Mouse (Mus musculus) mature B cell (primary cell): ENCODE measurements at regions not wholly inside any gene's neighbourhood (a gene's known extent, or its start where the extent isn't known, plus 50 kb on each side); places are given as distances from the start of the nearest gene placed in this dataset.
"Not testable (repeated sequence)": the region's sequence is repeated elsewhere in the genome, so short reads cannot be mapped to it uniquely, and the experiment has no call there.

ENCODE experiments used
- in situ Hi-C: fragments of 300-500 bp; cut with MboI; formaldehyde crosslinking; loops from 2 replicates; pipeline ENCODE4 v1.14.3; 2019

GRCm38 (mm10) chr2:71597956-71598355 lies 51.4 kb upstream of the Dlx2 start:
- in situ Hi-C loops = loop anchor here (10.0 kb wide), 1 partner anchor 227 kb away; no protein-coding TSS in a partner anchor

DNA sequence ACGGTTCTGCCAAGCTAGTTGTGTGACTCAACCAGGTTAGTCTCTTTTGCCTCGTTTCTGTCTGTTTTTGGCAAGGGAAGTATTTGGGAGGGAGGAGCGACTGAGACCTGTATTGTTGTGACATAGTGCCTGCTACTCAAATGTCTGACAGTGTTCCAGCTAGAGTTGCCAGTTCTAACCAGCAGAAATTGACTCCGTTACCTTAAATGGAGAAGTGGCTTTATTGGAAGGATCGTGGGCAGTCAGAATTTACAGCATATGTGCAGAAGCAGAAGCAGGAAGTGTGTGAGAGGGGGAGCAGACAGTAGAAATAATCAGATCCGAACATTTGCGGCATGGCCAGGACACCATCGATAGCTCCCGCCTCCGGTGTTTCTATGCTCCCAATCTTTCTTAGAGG lies 51.8 kb upstream of the Dlx2 start:
- in situ Hi-C loops = loop anchor here (10.0 kb wide), 1 partner anchor 226 kb away; no protein-coding TSS in a partner anchor

DNA sequence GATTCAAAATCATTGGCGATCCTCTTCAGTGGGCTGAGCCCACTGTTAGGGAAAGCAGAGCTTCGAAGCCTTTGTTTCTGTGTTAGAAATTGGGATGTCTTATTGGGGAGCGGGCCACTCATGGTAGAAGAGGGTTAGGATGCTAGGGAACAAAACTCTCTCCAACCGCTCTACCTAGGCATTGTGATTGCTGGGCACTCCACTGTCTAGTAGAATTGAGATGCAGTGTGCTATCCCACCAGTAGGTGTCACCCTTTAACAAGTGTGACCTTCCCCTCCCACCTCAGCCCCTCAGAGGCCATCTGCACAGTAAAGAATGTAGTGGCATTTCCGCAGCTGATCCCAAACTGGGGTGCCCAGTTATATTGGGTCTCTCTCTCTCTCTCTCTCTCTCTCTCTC lies 52.2 kb upstream of the Dlx2 start:
- in situ Hi-C loops = loop anchor here (10.0 kb wide), 1 partner anchor 226 kb away; no protein-coding TSS in a partner anchor

DNA sequence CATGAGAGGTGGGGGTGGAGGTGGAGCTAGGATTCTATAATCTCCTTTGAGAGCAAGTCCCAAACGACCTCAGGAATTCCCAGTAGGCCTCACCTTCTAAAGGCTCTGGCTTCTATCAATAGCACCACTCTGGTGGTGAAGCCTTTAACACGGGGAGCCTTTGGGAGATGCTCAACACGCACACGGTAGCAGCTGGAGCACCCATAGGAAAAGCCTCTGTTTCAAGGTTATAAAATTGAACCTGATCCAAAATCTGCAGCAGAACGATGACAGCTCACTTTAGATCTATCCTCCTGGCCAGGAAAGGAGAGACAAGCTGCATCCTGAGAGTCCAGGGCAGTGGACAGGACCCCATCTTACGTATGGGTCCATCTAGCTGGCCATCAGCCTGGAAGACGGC lies 53.7 kb upstream of the Dlx2 start:
- in situ Hi-C loops = no loop called here

DNA sequence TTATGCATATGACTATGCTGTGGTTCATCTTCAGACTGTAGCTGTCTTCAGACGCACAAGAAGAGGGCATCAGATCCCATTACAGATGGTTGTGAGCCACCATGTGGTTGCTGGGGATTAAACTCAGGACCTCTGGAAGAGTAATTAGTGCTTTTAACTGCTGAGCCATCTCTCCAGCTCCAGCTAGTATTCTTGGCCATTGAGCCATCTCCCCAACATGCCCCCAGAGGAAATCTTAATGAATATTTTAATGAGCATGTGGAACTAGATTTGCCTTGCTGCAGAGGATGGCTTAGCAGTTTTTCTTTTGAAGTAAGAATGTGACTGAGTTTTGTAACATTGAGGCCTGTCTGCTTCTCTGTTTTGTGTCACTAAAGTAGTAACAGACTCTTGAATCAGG lies 54.4 kb upstream of the Dlx2 start:
- in situ Hi-C loops = no loop called here

DNA sequence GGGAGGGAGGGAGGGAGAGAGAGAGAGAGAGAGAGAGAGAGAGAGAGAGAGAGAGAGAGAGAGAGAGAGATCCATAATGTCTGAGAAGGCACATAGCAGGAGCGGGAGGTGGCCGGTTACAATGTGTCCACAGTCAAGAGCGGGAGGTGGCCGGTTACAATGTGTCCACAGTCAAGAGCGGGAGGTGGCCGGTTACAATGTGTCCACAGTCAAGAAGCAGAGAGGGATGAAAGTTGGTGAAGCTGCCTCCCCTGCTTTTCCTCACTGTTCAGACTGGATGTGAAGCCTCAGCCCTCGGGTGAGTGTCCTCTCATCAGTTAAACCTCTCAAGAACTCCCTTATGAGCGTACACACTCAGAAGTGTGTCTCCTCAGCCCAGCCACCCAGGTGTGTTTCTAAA lies 57.2 kb upstream of the Dlx2 start:
- in situ Hi-C loops = not testable (repeated sequence)

- in situ Hi-C loops = no loop called here
Observed at GRCm38 (mm10) chr2:71605606-71606005, 59.1 kb upstream of the Dlx2 start.

GRCm38 (mm10) chr2:71607087-71607502 lies 60.5 kb upstream of the Dlx2 start:
- in situ Hi-C loops = no loop called here

- in situ Hi-C loops = no loop called here
Observed at GRCm38 (mm10) chr2:71613216-71613615, 66.7 kb upstream of the Dlx2 start.

DNA sequence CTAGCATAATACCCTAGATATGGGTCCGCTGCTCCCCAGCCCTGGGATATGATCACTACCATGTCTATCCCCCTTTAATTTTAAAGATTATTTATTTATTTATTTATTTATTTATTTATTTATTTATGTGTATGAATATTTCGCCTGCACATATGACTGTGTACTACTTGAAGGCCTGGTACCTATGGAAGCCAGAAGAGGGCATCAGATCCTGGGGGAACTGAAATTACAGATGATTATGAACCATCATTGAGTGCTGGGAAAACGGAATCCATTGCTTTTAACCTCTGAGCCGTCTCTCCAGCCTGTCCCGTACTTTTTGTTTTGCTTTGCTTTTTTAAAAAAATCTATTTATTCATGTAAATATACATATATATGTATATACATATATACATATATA lies 70.0 kb upstream of the Dlx2 start:
- in situ Hi-C loops = no loop called here

DNA sequence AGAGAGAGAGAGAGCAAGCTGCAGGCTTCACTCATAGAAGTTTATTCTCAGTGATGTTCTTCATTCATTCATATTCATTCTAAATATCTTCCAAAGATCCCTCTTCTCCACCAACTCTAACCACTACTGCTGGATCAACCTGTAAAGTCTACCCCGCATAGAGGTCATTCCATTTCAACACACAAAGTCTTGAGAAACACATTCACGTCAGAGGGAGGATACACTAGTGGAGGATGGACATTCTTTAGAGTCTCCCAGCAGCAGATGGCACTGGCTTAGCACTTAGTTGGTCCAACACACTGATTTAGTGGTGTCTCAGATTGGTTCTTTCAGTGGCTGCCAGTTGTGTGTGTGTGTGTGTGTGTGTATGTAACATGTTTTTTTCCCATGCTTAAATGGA lies 74.9 kb upstream of the Dlx2 start:
- in situ Hi-C loops = no loop called here

DNA sequence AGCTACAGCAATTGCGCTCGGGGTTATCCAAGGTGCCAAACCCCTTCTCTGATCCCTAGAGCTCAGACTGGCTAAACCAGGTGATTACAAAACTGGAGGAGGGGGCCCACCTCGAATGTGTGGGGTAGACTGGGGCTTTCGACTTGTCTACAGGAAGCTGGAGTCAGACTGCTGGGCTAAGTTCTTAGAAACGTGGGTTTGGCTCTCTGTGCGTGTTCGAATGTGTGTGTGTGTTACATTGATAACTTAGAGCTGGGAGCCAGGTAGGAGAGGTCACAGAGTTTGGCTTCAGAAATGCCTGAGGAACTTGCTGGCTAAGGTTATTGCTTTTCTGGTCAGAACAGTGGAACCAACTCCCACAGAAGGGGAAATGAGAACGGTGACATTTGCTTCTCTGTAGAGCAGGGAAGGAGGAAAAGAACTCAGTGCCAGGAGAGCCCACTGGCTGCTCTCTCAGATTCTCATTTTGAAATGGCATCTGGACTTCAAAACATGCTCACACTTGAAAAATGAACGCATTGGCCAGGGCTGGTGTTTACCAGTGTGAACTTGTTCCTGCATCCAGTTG lies 76.1 kb upstream of the Dlx2 start:
- in situ Hi-C loops = no loop called here

DNA sequence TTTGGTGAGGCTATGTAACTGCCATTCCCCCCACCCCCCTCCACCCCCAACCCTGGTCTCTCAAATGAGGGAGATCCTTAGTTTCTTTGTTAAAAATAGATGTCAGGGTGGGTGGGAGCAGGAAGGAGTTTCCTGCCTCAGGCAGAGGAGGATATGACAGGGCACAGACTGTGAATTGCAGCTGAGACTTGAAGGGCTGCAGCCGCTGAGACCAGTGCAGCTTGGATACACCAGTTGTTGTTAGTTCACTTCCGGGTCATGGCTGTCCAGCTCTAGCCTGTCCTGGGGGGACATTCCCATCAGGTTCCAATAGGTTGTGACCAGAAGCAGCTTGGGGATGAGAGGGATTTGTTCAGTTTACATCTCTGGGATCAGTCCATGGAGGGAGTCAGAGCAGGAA lies 76.6 kb upstream of the Dlx2 start:
- in situ Hi-C loops = no loop called here

DNA sequence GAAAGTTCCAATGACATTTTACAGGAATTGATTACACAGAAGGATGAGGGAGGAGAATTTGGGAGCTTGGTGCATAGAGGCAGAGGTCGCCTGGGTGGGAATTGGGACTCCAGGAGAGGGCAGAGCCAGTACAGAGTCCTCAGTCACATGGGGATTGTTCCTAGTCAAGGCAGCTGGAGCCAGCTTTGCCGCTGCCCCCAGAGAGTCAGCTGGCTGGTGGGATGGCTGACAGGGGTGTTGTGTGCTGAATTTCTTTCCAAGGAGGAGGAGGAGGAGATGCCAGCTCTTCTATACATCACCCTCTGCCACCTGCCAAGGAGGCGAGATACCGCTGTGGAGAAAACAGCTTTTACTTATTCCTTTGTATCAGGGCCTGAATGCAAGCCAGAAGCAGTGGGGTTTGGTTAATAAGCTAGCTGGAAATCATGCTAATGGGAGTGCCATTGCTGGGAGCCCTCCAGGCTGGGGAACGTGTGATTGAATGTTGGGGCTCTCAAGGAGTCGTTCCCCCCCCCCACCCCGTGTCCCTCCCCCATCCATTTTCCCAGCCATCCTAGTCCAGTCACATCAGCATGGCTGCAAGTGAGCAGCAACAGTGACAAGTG lies 78.8 kb upstream of the Dlx2 start:
- in situ Hi-C loops = no loop called here

- in situ Hi-C loops = no loop called here
Observed at GRCm38 (mm10) chr2:71626404-71626803, 79.8 kb upstream of the Dlx2 start.

DNA sequence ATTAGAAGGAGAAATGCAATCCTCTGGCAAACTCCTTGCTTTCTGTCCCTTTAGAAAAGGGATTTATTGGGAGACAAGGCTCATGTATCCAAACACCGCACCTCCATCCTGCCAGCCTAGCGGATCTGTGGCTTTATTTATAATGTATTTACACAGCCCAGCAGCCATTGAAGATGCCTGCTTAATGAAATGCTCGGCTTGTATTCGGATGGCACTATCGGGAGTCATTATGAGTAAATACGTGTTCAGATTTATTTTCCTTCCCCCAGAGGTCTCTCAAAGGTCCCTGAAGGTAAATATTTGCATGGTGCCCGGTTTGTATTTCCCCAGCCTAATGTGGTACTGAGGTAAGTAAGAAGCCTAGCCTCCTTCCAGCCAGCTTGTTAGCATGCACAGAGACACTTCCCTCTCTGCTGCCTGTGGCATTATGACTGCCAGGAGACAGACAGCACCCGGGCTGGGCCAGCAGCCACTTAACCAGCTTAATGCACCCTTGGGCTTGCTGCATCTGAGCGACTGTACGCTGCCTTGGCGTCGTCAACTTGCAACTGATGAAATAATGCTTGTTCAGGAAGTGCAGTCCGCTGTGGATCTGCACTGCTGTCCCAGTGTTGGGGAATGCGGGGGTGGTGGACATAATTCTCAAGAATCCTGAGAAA lies 80.7 kb upstream of the Dlx2 start:
- in situ Hi-C loops = no loop called here

- in situ Hi-C loops = no loop called here
Observed at GRCm38 (mm10) chr2:71628821-71629220, 82.3 kb upstream of the Dlx2 start.

GRCm38 (mm10) chr2:71629301-71630142 lies 83.0 kb upstream of the Dlx2 start:
- in situ Hi-C loops = no loop called here

DNA sequence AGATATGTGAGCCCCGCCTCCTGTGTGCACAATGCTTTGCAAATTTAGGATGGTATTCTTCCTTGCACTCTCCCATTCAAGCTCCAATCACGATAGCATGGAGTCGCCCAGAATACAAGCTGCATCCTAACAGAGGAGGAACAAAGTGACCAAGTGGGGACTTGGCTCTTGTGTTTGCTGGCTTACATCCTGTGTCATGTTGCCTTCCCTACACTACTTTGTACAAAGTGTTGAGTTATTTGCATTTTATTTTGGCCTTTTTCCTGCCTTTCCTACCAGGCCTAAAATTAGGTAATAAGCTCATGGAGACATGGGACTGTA lies 83.5 kb upstream of the Dlx2 start:
- in situ Hi-C loops = no loop called here

DNA sequence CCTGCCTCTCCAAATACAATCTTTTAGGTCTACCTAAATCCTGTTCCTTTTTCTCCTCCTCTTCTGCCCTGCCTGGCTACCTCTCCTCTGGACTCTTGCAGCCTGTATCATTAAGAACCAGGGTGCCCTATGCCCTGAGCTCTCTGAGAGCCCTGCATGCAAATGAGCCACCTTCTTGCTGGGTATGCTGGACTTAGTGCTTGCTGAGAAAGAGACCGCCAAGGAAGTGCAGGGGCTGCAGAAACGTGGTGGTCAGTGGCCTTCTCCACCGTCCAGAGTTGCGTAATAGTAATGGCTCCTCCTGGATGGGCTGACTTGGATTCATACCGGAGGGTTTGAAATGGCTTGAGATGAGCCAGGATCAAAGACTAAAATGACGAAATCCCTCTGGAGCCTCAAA lies 86.9 kb upstream of the Dlx2 start:
- in situ Hi-C loops = no loop called here

- in situ Hi-C loops = no loop called here
Observed at GRCm38 (mm10) chr2:71634471-71634870, 87.9 kb upstream of the Dlx2 start.

DNA sequence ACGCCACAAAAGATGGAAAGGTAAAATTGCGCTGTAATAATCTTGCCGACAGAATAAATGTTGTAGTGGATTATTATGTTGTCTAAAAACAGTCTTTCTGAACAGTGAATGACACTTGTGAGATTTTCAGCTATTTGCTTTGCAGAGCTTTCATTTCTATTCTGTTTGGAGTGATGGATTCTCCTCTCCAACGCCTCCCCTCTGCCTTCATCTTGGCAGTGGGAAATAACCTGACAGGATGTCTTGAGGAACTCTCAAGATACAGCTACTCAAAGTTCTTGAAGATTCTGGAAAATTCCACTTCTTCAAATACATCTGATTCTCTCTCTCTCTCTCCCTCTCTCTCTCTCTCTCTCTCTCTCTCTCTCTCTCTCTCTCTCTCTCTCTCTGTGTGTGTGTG lies 89.6 kb upstream of the Dlx2 start:
- in situ Hi-C loops = no loop called here

GRCm38 (mm10) chr2:71636590-71636989 lies 90.0 kb upstream of the Dlx2 start:
- in situ Hi-C loops = no loop called here
